Mouse (Mus musculus) megakaryocyte, embryonic 14.5 days (primary cell): Measurements from ENCODE around the gene Fam189b.

Source experiments
- FLI1 ChIP-seq: IDR thresholded peaks from 2 replicates; pipeline ENCODE4 v1.6.1; 2012; ENCODE audit warnings: low read length, inconsistent platforms, mixed read lengths
- GATA1 ChIP-seq: IDR thresholded peaks from 3 replicates; pipeline ENCODE4 v1.6.1; 2012; ENCODE audit warnings: mixed read lengths, low read length, inconsistent platforms, borderline replicate concordance

DNA sequence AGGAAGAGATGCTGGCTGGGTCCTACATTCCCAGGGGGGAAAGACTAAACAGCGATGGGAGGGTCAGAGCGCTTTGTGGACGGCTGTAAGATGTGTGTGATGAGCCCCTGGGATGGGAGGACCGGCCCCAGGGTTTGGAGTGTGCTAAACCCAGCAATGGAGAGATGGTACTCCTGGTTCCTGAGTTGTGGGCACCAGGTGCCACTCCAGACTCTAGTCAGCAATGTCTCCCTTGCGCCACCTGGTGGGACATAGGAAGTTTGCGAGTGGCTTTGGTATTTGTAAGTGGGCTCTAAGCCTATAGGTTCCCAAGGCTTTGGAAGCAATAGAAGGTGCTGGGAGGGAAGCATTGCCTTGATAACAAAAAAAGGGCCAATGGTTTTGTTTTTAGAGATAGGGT lies 32.9 kb downstream of the Fam189b start:
- TF ChIP-seq GATA1 = no peak
- TF ChIP-seq FLI1 = no peak
